Mouse (Mus musculus) embryo, embryonic 10.5 days (tissue): ENCODE results near the gene 1700084M14Rik.
"Not testable (repeated sequence)": the region's sequence is repeated elsewhere in the genome, so short reads cannot be mapped to it uniquely, and the experiment has no call there.

Source experiments
- DNase-seq: peaks from one replicate; pipeline ENCODE4 v3.0.0-alpha.2; 2015; ENCODE audit warnings: low spot score

The 1700084M14Rik gene

DNA sequence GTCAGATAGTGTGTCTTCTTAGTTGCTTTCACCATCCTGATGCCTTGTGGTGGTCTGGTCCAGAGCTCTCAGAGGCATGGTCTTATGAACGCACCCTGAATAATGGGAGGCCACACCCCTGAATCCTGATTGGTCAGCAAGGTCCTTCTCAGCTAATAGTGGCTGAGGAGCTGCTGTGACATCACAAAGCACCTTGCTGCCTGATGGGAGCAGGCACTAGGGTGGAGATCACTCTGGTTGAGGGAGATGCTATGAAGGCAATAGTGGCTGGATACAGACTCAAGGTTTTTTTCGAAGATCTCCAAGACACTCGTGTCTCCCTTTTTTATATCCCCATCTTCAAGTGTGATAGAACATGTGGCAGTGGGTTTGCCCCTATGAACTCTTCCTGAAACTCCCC is at the start of gene 1700084M14Rik:
1700084M14Rik (minus strand) TSS at position 101 of the 400 bp plus-strand sequence.
- not testable (repeated sequence) for DNase-seq
